Comparison of ENCODE assay signal across 20 mouse cellular contexts in the genomic region with DNA sequence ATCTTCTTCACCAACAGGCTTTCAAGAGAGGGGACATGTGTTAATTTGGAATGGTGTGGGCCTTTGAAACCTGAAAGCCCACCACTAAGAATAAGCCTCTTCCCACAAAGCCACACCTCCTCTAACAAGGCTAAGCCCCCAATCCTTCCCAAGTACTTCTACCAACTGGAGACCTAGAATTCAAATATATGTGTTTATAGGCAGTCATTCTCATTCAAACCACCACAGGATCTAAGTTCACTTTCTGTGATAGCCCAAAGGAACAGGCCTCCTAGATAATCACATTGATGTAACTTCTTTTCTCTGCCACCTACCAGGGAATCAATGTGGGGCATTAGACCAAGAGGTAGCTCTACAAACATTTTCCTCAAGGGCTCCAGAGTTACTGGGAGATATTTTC. TPM values are rescaled to one million over a fixed set of nuclear protein-coding genes. Genes with fewer than 3 reads are reported as not detected.
A peak's percentile ranks its signal among the peaks of the same experiment; 100 is the strongest.
DNase-seq lines count a peak whose midpoint lies in the region; TF ChIP-seq lines count a peak whose summit lies in the region.
"Not testable (repeated sequence)": the region's sequence is repeated elsewhere in the genome, so short reads cannot be mapped to it uniquely, and the experiment has no call there.
"Had no signal": no experiment of that assay in that cellular context is flagged by ENCODE, and none has a peak within 500 bp of the region (broad histone marks: within the 10 kb centered on the region; RNA-seq: fewer than 3 reads in every experiment).

TSS of gene Rhox3f (plus strand) at position 301 of the 400 bp plus-strand sequence.

- not testable (repeated sequence) for TF ChIP-seq POLR2A in testis, adult 2 months (IDR thresholded peaks at IDR 0.05; ENCODE audit: control insufficient read depth, low read depth, low read length)

- DNase-seq in gastrocnemius, adult 2 months = not testable (repeated sequence)

- intact Hi-C loops in gastrocnemius, adult 2 months (cut with DNase I) = not testable (repeated sequence)

- not testable (repeated sequence) for H3K36me3 ChIP-seq in testis, adult 2 months (ENCODE audit: control insufficient read depth, insufficient read depth, low read length)

- H3K27ac ChIP-seq in gastrocnemius, adult 2 months = peak within 1 kb of the TSS; percentile 54
- not testable (repeated sequence) for H3K27ac ChIP-seq in testis, adult 2 months (ENCODE audit: control insufficient read depth, insufficient read depth, low read depth, low read length)

- not testable (repeated sequence) for TF ChIP-seq CTCF in gastrocnemius, adult 2 months (IDR thresholded peaks at IDR 0.05); testis, adult 2 months (IDR thresholded peaks at IDR 0.05; ENCODE audit: control insufficient read depth, insufficient read depth, insufficient replicate concordance, low read depth, low read length)

- H3K4me3 ChIP-seq in gastrocnemius, adult 2 months = not testable (repeated sequence)
- H3K4me3 ChIP-seq in testis, adult 2 months (ENCODE audit: control insufficient read depth, low read depth, low read length) = peak within 1 kb of the TSS; percentile 32

- not testable (repeated sequence) for H3K27me3 ChIP-seq in testis, adult 2 months (ENCODE audit: control insufficient read depth, insufficient read depth, low read length)

- not testable (repeated sequence) for H3K4me1 ChIP-seq in testis, adult 2 months (ENCODE audit: control insufficient read depth, insufficient read depth, low read length)

RNA-seq across cellular contexts. Expression of gene Rhox3f, which starts in this region (rescaled TPM):
- not detected for total RNA-seq in gastrocnemius, adult 2 months (2021)
- polyA plus RNA-seq in testis, adult 2 months (2012; rRNA removed) = 0.23 and 0.32 TPM in 2 replicates
- total RNA-seq: adrenal gland, adult 18-20 months; adrenal gland, adult 2 months; adrenal gland, adult 8-10 months; adrenal gland, postnatal 10 days; adrenal gland, postnatal 14 days; adrenal gland, postnatal 25 days; adrenal gland, postnatal 36 days; adrenal gland, postnatal 4 days; CH12.LX; ES-E14; G1E; MEL had no signal
- polyA plus RNA-seq: activated CD4-positive, CD25-positive, alpha-beta regulatory T cell, adult 4 months; adrenal gland, adult 2 months; brain, embryonic 14.5 days; C2C12; CD4-positive, CD25-positive, alpha-beta regulatory T cell, adult 4 months; cerebellum, adult 2 months; G1E; Patski had no signal
